Mouse (Mus musculus) common myeloid progenitor, adult 5-6 weeks (primary cell): ENCODE data around the gene Tmf1. TPM values are rescaled to one million over a fixed set of nuclear protein-coding genes. Genes with fewer than 3 reads are reported as not detected.

ENCODE experiments used
- ATAC-seq: replicated peaks from 2 replicates; pipeline ENCODE4 v1.8.0; 2016; ENCODE audit warnings: low read depth, mild to moderate bottlenecking, moderate TSS enrichment, inconsistent platforms; ENCODE audit not compliant: poor library complexity, severe bottlenecking
- total RNA-seq: library from RNA; stranded (forward); fragments of 200-1000, 187-1606 nt; gene quantifications from 2 replicates; pipeline ENCODE4 v1.2.3, GENCODE M21; 2017

Tmf1 gene
- total RNA-seq, 1 experiment from 2014 or later, result 98.7 TPM

DNA sequence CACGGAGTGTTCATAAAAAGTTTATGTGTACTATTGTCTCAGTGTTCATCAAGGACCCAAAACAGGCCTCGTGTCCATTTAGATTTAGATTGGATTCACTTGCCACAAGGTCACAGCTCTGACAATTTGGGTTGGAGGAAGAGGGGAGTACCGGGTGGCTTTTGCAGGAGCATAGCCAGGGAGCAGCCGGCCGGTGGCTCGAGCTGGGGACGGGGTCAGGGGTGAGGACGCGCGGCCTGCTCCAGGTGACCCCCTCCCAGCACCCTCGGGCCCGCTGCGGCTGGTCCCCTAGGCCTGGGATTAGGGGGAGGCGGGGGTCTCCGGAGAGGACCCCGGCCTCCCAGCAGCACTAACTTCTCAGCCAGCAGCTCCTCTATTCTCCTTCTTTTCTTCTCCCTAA, 26.0 kb upstream of the Tmf1 start:
- ATAC-seq, result no peak

DNA sequence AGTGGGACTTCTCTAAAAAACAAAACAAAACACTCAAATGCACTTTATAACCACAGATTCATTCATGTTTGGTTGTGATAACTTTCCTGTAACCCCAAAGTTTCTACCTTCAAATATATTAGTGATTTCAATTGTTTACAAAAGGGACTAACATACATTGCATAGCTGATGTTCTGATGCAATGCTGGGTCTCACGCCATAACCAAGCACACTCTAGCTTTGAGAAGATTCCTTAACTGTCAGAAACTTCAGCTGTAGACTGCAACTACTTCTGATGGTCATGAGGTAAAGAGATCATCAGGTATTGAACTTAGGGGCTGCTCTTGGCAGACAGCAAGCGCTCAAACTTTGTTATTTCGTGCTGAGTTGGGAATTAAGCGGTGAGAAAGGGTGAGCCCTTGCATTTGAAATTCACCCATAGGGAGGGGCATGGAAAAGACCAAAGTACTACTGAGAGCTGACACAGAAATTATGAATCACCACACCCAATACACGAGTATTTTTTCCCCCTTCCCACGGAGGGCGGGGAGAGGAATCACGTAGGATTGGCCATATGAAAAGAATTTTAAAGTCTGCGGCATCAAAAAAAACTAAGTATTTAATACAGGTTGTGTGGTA, 25.4 kb upstream of the Tmf1 start:
- ATAC-seq, result no peak

DNA sequence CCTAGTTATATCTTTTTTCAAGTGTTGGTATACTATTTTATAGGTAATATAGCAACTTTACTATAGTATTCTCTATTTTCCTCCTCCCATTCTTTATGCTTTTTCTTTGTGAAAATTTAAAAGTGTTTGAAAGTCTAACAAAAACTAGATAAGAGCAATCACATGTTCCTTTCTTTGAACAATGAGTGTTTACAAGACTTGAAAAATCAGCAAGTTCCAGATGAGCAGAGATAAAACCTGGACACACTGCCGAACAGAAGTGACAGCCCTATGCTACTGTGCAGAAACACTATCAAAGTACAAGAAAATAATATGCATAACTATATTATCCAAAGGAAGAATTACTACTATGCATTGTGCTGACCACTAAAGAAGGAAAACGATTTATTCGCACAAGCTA, 23.6 kb upstream of the Tmf1 start:
- no peak for ATAC-seq

DNA sequence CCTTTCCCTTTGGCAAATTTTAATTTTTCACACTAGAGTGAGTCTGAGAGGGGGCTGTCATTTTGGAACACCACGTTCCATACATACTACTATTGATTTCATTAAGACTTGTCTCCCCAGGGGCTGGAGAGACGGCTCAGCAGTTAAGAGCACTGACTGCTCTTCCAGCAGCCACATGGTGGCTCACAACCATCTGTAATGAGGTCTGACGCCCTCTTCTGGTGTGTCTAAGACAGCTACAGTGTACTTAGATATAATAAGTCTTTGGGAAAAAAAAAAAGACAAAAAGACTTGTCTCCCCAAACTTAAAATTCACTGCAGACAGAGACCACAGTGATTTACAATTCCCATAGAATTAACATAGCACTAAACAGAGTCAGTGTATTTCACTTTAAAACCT, 21.5 kb upstream of the Tmf1 start:
- ATAC-seq, result no peak

DNA sequence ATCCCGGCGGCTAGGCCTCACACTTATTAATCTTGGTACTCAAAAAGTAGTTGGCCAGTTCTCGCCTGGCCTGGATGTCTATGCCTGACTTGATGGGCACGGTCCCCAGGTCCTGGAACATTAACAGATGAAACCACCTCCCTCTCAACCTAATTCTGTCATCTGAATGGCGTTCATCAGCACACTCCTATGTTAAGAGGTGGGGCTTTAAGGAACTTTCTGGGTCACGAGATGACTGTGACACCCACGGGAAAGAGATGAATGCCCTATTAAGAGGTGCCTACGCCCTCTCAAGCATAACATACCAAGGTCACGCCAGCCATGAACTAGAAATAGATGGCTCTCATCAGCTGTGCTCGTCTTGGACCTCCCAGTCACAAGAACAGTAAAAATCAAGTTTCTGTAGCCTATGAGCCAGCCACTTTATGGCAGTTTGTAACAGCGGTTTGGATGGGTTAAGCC, 476 bp upstream of the Tmf1 start:
- ATAC-seq, result no peak

DNA sequence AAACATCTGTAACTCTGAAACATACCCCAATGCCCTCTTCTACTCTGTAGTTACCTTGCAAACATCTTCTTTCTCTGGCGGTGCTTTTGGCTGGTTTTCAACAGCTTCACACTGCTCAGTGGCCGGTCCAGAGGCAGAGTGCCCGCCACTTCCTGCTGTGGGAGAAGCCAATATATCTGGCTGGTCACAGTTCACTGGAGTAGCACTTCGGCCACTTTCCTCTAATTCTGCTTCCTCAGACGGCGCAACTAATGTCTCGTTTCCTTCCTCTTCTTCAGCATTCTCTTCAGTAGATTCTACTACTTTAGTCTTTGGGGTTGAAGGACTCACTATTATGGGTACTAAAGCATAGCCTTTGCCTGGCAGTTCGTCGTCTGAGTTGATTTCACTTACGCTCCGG, 3.2 kb downstream of the Tmf1 start:
- ATAC-seq, result 0 out of 2 replicates have a peak, but pooled peaks have one; percentile 10

DNA sequence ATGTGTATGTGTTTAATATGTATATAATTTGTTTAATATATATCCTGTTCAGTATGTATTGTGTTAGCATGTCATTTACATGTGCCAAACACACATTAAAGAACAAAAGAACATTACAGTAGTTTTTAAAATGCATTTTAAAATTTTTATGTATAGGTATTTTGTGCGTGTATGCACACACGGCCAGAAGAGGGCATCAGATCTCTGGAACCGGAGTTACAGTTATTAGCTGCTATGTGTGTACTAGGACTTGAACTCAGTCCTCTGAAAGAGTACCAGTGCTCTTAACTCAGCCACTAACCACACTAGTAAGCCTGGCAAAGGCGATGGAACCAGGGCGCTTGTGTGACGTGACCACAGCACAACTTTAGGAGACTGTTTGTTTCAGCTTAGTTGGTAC, 28.8 kb downstream of the Tmf1 start:
- no peak for ATAC-seq

DNA sequence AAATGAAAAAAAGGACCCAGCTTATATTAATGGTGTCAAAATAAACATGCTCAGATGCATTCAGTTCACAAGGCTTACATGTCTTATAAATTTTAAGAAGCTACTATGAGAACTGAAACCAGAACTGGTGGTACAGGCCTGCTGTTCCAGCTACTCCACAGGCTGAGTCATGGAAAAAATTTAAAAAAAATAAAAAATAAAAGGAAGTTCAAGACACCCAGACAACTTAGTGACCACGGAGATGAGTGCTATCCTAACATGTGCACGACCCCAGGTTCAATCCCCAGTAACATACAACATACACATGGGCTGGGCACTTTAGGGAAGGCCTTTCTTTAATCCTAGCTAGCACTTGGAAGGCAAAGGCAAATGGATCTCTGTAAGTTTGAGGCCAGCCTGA, 29.2 kb downstream of the Tmf1 start:
- peak; percentile 55 for ATAC-seq

DNA sequence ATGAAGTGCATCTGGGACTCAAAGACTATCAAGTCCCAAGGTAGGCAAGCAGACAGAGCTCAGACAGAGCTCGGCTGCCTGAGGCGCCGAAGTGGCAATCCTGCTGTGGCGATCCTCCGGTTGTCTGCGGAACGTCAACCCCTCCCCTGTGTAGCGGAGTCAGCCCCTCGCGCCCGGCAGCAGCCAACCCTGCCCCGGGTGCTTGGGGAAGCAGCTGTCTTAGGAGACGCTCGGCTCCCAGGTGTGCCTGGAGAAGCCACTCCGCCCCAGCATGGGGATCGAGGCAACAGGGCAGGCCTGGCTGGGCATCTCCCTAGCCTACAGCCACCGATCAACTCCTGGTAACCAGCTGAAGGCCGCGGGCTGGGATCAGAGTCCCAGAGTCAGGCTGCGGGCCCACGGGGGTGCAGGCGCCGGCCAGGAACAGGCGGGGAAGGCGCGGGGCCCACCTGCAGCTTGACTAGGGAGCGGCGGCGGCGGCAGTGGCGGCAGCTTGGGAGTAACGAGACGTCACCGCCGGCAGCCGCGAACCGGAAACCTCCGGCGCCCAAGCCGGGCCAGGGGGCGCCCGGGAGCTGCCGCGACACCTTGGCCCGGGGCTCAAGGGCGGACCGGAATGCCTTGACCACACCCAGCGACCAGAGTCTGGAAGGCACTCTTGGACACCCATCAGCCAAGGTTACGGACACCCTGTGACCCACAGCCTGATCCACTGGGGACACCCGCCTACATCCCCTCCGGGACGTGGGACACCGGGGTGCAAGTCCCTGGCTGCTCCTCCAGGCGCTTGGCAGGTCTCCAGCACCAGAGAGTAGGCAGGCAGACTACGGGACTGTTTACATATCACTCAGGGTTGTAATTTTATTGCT, 30.3 kb downstream of the Tmf1 start, which contains the start of gene Eogt:
Gene Eogt, minus strand, starts transcription at position 800 of the 869 bp plus-strand sequence.
- ATAC-seq, result peak; percentile 71

DNA sequence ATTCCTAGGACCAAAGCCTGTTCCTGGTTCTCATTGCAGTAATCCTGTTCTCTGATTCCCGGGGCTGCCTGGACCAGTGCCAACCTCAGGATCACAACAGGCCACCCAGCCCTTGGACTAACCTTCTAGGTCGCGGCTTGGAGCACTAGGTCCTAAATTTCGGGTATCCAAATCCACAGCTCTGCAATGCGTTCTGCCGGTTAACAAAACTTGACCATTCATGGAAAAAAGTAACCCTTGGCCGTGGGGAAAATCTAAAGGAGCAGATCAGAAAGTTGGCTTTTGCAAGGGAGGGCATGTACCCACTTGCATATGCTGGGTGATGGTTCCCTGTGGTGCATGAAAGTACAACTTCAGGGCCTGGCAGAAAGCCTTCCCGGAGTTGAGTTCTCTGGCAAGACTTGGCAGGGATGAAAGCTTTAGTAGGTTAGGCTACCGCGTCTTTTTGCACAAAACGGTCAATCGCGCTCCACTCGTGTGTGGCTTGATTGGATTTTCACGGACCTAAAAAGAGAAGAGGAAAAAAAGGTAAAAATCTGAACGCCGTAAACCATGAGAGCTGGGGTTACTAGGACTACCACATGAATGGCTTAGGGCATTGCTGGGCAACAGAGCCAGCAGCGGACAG, 31.1 kb downstream of the Tmf1 start:
- no peak for ATAC-seq

DNA sequence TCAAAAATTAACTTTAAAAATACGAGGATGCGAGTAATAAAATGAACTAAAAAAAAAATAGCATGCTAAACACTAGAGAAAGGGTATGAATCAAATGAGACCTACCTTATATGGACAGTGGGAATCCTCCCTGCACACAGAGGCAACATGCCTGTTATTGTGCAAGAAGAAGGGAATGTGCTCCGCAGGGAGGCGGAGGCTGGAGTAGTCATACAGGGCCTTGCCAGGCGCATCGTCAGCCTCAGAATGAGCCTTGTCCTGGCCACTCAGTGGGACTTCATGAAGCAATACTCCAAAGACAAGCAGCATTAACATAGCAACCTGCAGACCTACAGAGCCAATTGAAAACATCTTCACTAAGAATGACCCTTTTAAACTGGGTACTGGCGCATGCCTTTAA, 33.8 kb downstream of the Tmf1 start:
- ATAC-seq, result no peak

DNA sequence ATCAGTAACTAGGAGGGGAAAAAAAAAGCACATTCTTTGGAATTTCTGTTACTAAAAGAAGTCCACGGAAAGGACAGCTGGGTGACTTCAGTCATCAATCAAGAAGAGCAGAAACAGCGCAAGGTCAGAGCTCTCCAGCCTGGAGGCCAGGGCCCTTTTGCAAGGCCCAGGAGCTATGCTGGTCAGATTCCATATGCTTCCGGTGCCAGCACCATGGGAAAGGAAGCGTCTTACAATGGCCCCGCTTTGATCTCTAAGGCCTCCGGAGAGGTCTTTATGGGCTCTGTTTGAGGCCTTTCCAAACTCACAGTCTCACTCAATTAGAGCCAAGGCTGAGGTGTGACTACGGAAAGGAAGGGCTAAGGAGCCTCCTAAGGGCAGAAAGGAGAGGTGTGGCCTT, 34.6 kb downstream of the Tmf1 start:
- no peak for ATAC-seq

DNA sequence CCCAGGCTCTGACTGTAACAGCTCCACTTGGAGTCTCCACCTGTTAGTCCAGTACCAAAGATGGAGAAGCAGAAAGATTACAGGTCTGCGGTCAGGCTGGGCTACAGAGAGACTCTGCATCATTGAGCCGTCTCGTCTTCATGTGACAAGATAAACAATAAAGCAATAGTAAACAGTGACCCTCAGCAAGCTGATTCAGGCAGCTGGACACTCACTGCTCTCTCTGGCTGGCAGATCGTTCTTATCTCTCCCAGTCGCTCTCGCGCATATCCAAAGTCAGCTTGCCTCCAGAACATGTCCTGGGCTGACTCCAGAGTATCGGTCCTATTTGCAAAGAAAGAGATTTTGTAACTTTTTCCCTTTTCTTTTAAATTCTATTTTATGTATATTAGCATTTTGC, 36.3 kb downstream of the Tmf1 start:
- ATAC-seq, result no peak

DNA sequence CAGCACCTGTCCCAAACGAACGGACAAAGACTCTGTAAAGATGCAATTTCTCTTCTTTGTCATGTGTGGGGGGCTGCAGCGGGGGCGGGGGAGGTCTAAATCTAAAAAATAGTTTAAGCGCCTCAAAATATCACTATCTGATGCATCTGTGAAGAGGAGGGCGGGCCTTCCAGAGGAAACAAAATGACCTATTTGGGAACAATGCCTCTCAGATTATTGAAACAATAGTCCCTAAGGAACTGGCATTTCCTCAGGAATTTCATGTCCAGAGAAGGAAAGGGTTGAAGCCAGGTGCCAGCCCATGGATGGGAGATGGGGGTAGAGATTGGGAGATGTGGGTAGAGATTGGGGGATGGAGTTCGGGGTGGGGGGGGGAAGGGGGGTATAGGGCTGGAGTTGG, 37.1 kb downstream of the Tmf1 start:
- ATAC-seq, result no peak

DNA sequence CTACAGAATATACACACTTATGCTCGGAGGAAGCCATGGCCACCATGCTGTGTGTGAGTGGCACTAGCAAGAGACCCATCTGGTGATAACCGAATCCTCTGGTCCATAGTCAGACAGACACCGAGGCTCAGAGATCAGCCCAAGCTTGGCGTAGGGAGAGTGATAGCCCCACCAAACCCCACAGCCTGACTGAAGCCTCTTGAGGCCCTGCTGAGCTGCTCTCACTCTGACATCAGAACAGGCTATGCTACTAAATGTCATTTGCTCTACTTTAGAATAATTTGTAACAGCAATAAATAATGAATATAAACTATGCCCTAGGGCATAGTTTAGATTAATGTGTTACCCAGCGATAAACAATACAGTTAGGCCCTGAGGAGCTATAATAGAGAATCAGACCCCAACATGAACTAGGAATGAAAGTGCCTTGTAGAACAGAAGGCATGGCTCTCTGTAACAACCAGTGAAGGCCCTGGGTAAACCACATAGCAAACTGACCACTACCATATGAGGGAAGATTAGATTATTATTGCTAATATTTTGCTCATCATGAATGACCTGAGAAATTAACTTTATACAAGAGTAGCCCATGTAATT, 46.1 kb downstream of the Tmf1 start:
- no peak for ATAC-seq

DNA sequence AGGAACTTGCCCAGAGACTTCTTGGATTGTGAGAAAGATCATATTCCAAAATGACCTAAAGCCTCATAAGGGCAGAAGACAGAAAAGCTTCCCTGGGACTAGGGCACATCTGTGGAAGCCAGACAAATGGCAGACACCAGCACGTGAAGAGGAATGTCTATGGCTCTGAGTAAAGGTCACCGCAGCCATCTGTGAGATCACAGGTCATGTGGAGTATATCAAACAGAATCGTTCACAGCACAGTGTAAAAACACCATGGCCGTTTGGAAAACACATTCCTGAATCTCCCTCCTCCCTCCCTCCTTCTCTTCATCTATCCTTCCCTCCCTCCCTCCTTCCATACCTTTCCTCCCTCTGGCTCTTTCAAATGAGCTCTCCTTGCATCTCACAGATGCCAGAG, 47.1 kb downstream of the Tmf1 start:
- ATAC-seq, result no peak

DNA sequence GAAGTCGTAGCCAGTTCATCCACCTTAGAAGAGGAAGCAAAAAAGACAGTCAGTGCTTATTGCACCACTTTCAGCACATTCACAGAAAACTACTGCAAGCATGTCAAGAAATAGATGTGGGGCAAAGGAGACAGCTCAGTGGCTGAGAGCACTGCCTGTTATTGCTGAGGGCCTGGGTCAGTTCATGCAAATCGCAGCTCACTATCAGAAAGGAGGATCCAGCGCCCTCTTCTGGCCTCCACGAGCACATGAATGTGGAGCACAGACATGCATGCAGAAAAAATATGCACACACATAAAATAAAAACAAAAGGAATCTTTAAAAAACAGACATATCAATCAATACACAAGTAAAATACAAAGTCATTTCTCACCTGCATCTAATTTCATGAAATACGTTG, 47.9 kb downstream of the Tmf1 start:
- no peak for ATAC-seq

DNA sequence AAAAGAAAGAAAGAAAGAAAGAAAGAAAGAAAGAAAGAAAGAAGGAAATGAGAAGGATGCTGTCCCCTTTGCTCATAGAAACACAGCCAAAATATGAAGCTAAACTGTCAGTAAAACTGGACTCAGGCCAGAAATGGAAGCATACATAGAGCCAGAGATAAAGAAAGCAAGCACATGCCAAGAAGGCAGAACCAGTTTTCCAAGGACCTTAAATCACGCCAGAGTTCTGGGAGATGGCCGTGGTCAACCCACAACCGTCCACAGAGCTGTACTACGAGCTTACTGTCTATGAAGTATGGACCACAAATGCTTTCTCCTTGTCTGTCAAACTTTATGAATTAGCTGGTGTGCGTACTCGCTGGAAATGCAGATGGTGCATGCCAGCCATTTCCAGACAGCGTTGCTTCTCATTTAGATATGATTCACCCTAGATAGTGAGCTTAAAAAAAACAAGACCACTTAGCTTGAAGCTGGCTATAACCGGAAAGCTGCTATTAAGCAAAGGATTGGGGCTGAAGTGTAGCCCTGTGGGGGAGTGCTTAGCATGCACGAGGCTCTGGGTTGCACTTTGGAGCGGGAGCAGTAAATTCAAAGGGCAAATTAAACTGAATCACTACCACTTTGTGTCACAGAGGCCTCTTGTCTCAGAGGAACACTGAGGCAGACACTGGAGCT, 54.4 kb downstream of the Tmf1 start:
- ATAC-seq, result no peak

DNA sequence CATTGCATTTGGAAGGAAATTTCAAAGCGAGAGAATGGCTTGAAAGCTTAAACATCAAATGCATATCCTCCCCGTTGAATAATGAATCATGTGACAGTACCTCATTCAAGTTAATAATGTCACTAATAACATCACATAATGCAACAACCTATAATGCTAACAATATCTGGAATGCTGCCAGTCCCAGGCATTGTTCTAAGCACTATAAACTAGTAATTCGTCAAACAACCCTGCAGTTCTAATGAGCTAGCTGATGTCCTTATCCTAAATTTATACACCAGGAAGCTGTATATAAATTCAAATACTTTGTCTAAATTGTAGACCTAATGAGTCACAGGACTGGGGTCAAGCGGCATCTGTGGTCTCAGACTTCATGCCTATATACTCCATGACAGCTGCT, 58.0 kb downstream of the Tmf1 start:
- no peak for ATAC-seq

DNA sequence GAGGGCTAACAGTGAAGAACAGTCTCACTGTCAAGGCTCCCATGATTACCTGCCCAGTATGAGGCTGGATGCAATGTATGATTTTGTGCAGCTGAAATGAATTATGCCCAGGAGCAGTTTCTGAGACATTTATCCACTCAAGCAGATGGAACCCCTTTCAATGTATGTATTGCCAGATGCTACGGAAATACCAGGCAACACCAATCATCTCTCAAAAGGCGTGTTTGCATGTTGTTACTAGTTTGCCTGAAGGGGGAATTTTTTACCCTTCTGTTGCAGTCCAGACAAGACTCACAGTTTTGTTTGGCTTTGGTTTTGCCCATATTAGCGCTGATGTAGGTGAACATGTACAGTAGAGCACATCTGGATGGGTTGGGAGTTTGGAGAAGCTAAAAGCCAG, 60.6 kb downstream of the Tmf1 start:
- ATAC-seq, result no peak
